Mouse (Mus musculus) hindbrain, embryonic 10.5 days (tissue): ENCODE data around the gene Tnfsf18. TPM values are rescaled to one million over a fixed set of nuclear protein-coding genes. Genes with fewer than 3 reads are reported as not detected.

Experiments used
- DNase-seq: peaks from one replicate; pipeline ENCODE4 v3.0.0-alpha.2; 2017; ENCODE audit warnings: low spot score
- H3K27ac ChIP-seq: fragments of 300-500 bp; sonication (generic); 2 replicates; pipeline ENCODE4 v1.5.1; 2016; ENCODE audit warnings: mild to moderate bottlenecking, moderate library complexity
- H3K27me3 ChIP-seq: fragments of 300-500 bp; sonication (generic); 2 replicates; pipeline ENCODE4 v1.6.1; 2016; ENCODE audit warnings: mild to moderate bottlenecking; ENCODE audit not compliant: poor library complexity, insufficient read depth, severe bottlenecking
- H3K36me3 ChIP-seq: fragments of 300-500 bp; sonication (generic); 2 replicates; pipeline ENCODE4 v1.6.1; 2016; ENCODE audit warnings: mild to moderate bottlenecking, moderate library complexity
- H3K4me1 ChIP-seq: fragments of 300-500 bp; sonication (generic); replicated peaks from 2 replicates; pipeline ENCODE4 v1.6.1; 2016; ENCODE audit warnings: mild to moderate bottlenecking
- H3K4me3 ChIP-seq: fragments of 300-500 bp; sonication (generic); 2 replicates; pipeline ENCODE4 v1.5.1; 2016; ENCODE audit warnings: mild to moderate bottlenecking, moderate library complexity
- H3K9me3 ChIP-seq: fragments of 300-500 bp; sonication (generic); 2 replicates; pipeline ENCODE4 v1.6.1; 2016; ENCODE audit warnings: mild to moderate bottlenecking, moderate library complexity
- WGBS: fragments of 180-500 bp; shearing (Covaris S2); methylation state at CpG from one replicate; pipeline ENCODE4 v1.1.7; 2016; 5-methylcytosine and 5-hydroxymethylcytosine counted together
- polyA plus RNA-seq: library from polyadenylated mRNA; unstranded; fragments of >200 nt; fragmentation: Nextera tagmentation; extraction: Ambion mirVana; gene quantifications from 2 replicates; pipeline ENCODE4 v1.2.1, GENCODE M21; 2016

The Tnfsf18 gene
- polyA plus RNA-seq, 1 experiment from 2014 or later: not detected

- Histone ChIP-seq H3K27ac (no peak overlapping the region), H3K4me1 (no peaks in the 10 kb centered on the region), H3K9me3 (no peaks in the 10 kb centered on the region), H3K36me3 (no peaks in the 10 kb centered on the region), H3K4me3 (no peak overlapping the region), H3K27me3 (no peaks in the 10 kb centered on the region)
- 84% methylated on average over 4 of the region's 4 CpGs for WGBS
- DNase-seq: no peak
Observed at GRCm38 (mm10) chr1:161500811-161501146, 6.3 kb downstream of the Tnfsf18 start.

GRCm38 (mm10) chr1:161506317-161506716, 11.9 kb downstream of the Tnfsf18 start:
- Histone ChIP-seq H3K27me3 (no peaks in the 10 kb centered on the region), H3K27ac (no peak overlapping the region), H3K9me3 (no peaks in the 10 kb centered on the region), H3K4me1 (no peaks in the 10 kb centered on the region), H3K36me3 (no peaks in the 10 kb centered on the region), H3K4me3 (no peak overlapping the region)
- 87% methylated on average over 4 of the region's 4 CpGs for WGBS
- no peak for DNase-seq

- no peak for DNase-seq
- H3K36me3 ChIP-seq: no peaks in the 10 kb centered on the region
- no peaks in the 10 kb centered on the region for H3K4me1 ChIP-seq
- H3K27me3 ChIP-seq: no peaks in the 10 kb centered on the region
- H3K27ac ChIP-seq: no peak overlapping the region
- 81% methylated on average over 3 of the region's 3 CpGs for WGBS
- H3K9me3 ChIP-seq: no peaks in the 10 kb centered on the region
- no peak overlapping the region for H3K4me3 ChIP-seq
Observed at GRCm38 (mm10) chr1:161507623-161508047, 13.2 kb downstream of the Tnfsf18 start.

GRCm38 (mm10) chr1:161517355-161517754, 22.9 kb downstream of the Tnfsf18 start:
- Histone ChIP-seq H3K4me1 (no peaks in the 10 kb centered on the region), H3K27ac (no peak overlapping the region), H3K36me3 (no peaks in the 10 kb centered on the region), H3K9me3 (no peaks in the 10 kb centered on the region), H3K4me3 (no peak overlapping the region), H3K27me3 (no peaks in the 10 kb centered on the region)
- 92% methylated on average over 3 of the region's 3 CpGs for WGBS
- DNase-seq: no peak

GRCm38 (mm10) chr1:161520223-161520622, 25.8 kb downstream of the Tnfsf18 start:
- no peak for DNase-seq
- Histone ChIP-seq H3K4me3 (no peak overlapping the region), H3K27me3 (no peaks in the 10 kb centered on the region), H3K9me3 (no peaks in the 10 kb centered on the region), H3K36me3 (no peaks in the 10 kb centered on the region), H3K4me1 (no peaks in the 10 kb centered on the region), H3K27ac (no peak overlapping the region)
- 80% methylated on average over 1 of the region's 1 CpGs for WGBS

GRCm38 (mm10) chr1:161528173-161528572, 33.7 kb downstream of the Tnfsf18 start:
- H3K4me1 ChIP-seq: no peaks in the 10 kb centered on the region
- no peaks in the 10 kb centered on the region for H3K27me3 ChIP-seq
- no peak for DNase-seq
- no peak overlapping the region for H3K4me3 ChIP-seq
- no peak overlapping the region for H3K27ac ChIP-seq
- WGBS: 83% methylated on average over 1 of the region's 1 CpGs
- H3K36me3 ChIP-seq: no peaks in the 10 kb centered on the region
- 0 out of 2 replicates have a peak, but pooled peaks cover 2% of the 10 kb centered on the region for H3K9me3 ChIP-seq

GRCm38 (mm10) chr1:161550596-161551095, 56.2 kb downstream of the Tnfsf18 start:
- DNase-seq: no peak
- Histone ChIP-seq H3K27ac (no peak overlapping the region), H3K36me3 (no peaks in the 10 kb centered on the region), H3K9me3 (no peaks in the 10 kb centered on the region), H3K27me3 (no peaks in the 10 kb centered on the region), H3K4me1 (no peaks in the 10 kb centered on the region), H3K4me3 (no peak overlapping the region)
- WGBS: 88% methylated on average over 5 of the region's 5 CpGs

GRCm38 (mm10) chr1:161552098-161552497, 57.6 kb downstream of the Tnfsf18 start:
- H3K4me3 ChIP-seq: no peak overlapping the region
- H3K27ac ChIP-seq: no peak overlapping the region
- no peaks in the 10 kb centered on the region for H3K27me3 ChIP-seq
- H3K9me3 ChIP-seq: no peaks in the 10 kb centered on the region
- H3K4me1 ChIP-seq: no peaks in the 10 kb centered on the region
- WGBS: 80% methylated on average over 2 of the region's 2 CpGs
- H3K36me3 ChIP-seq: no peaks in the 10 kb centered on the region
- no peak for DNase-seq

Other genes with a start within 250 kb of the Tnfsf18 start
- 490 and 579 TPM in 2 replicates for gene Prdx6, start 243.4 kb upstream of the Tnfsf18 start, polyA plus RNA-seq
- 0.09 TPM in 1 of 2 replicates, not detected in the other for gene Tnfsf4, start 99.2 kb upstream of the Tnfsf18 start, polyA plus RNA-seq